Mouse (Mus musculus) gastrocnemius, postnatal 4 days (tissue): ENCODE measurements at regions not wholly inside any gene's neighbourhood (a gene's known extent, or its start where the extent isn't known, plus 50 kb on each side); places are given as distances from the start of the nearest gene placed in this dataset.
"Not testable (repeated sequence)": the region's sequence is repeated elsewhere in the genome, so short reads cannot be mapped to it uniquely, and the experiment has no call there.

Experiments
- DNase-seq, 2 experiments: peaks; one replicate each; pipeline ENCODE4 v3.0.0; 2021 to 2022; ENCODE audit warnings: low spot score in 2 of 2, mixed read lengths in 2 of 2

GRCm38 (mm10) chr6:37692758-37693157, 162.8 kb downstream of the Akr1d1 start:
- DNase-seq, result no peak

- DNase-seq, result no peak
Observed at GRCm38 (mm10) chr6:37696074-37696473, 166.1 kb downstream of the Akr1d1 start.

GRCm38 (mm10) chr6:37703946-37704345, 166.7 kb upstream of the Trim24 start:
- no peak for DNase-seq

DNA sequence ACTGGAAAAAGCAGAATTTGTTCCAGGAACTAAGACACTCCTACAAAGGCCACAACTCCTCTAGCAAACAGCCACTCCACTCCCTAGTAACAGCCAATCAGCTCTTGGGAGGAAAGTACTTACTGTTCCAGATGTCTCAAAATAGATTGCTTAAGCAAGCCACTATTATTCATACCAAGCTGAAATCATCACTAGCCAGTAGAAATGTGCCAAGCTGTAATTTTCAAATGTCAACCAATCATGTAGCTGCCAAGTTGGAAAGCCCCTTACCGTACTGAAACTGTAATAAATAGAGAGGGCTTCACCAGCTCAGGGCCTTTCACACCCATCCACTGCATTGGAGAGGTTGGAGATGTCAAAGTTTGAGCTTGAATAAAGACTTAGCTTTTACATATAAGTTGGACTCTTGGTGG, 164.9 kb upstream of the Trim24 start:
- DNase-seq, result no peak

DNA sequence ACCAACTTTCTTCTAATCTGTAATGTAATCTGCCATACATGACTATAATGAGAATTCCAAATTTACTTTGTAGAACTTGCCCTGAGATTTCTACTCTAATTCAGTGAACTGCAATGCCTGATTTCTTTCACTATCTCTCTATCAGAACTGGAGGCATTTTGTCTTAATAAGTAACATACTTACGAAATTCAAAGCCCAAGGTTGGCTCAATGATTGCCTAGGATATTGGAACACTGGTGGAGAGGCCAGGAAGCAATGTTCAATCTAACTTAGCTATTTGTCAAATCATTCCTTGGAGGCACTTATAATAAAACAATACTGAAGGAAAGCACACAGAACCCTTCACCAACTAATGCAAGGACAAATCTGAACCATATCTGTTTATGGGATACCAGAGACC, 162.9 kb upstream of the Trim24 start:
- not testable (repeated sequence) for DNase-seq

GRCm38 (mm10) chr6:37711766-37712165, 158.8 kb upstream of the Trim24 start:
- no peak for DNase-seq

DNA sequence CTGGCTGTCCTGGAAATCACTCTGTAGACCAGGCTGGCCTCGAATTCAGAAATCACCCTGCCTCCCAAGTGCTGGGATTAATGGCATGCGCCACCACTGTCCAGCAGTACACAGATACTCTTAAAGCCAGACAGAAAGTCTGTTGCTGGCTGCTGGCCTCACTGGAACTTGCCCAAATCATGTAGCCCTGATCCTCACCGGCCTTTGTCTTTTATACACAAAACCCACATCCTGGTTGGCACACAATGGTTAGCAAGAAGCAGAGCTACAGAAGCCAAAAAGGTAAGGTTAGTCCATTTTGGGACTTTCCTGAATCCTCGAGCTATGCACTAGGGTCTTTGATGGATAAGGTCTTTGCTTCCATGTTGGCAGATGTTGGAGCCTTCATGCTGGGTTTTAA, 157.2 kb upstream of the Trim24 start:
- DNase-seq, result no peak

GRCm38 (mm10) chr6:37714223-37714928, 156.2 kb upstream of the Trim24 start:
- DNase-seq, result no peak

- no peak for DNase-seq
Observed at GRCm38 (mm10) chr6:37721736-37722135, 148.9 kb upstream of the Trim24 start.

DNA sequence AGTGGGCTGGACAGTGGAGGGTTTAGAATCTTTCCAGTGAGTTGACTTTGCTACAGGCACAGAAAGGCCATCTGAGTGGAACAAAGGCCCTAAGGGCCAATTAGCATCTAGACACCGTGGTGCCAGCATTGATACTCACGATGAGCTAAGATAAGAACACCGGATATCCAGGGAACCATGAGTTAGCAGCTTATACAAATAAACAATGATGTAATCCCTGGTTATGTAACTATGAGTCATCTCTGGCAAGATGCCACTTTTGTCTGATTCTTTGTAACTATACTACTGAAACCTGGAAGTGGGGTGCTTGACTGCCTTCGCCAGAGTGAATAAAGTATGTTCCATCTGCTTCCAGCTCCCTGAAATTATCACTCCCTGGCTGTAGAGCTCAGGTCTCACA, 147.3 kb upstream of the Trim24 start:
- peak in 1 of 2 experiments; percentile 21 for DNase-seq

DNA sequence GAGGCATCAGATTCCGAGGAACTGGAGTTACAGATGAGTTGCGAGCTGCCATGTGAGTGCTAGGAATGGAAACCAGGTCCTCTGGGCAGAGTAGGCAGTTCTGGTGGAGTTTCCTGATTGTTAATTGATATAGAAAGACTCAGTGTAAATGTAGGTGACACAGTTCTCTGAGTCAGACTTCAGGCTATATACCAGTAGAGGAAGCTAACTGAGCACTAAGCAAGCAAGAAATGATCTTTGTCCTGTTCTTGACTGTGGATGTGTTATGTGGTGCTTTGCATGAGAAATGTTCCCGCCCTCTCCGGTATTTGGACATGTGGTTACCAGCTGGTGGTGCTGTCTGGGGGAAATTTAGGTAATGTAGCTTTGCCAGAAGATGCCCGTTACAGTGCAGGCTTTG, 146.4 kb upstream of the Trim24 start:
- no peak for DNase-seq

DNA sequence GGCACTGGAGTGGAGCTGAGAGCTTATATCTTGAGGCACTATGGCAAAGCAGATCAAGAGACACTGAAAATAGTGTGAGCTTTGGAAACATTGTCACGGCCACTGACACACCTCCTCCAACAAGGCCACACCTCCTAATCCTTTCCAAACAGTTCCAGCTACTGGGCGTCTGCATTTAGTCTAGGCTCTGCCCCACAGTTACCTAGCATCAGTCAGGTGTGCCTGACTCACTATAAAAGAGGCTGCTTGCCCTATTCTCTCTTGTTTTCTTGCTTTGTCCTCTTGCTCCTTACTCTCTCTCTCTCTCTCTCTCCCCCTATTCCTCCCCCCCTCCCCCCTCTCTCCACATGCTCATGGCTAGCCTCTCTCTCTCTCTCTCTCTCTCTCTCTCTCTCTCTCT, 142.0 kb upstream of the Trim24 start:
- DNase-seq, result no peak

GRCm38 (mm10) chr6:37729165-37729564, 141.4 kb upstream of the Trim24 start:
- DNase-seq, result no peak

DNA sequence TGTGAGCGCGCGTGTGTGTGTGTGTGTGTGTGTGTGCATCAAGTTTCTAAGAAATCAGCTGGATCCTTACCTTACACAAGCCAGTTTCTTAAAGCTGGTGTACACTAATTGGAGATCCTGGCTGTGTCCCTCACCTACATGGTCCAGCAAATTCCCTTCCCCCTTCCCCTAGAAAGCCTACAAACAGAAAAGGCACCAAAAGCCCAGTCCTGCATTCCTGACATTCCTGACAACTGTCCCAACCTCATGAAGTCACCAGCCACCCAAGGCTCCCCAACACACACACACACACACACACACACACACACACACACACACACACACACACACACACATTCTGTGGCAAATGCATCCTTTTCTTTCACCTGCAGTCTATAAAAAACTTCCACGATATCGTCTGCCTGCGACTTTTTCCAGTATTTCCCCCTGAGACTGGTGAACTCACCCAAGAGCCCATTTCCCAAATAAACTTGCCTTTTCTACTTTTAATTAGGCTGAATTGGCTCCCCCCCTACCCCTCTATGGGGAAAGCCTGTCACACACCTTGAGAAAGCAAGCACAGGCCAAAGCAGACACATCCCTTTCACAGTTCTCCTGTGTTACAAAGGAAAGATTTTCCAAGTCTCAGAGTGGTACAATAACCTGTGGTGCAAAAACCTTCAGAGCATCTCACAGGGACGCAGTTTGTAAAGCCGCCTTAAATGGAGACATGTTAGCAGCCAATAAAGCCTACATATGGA, 139.9 kb upstream of the Trim24 start:
- no peak for DNase-seq

GRCm38 (mm10) chr6:37732385-37732784, 138.2 kb upstream of the Trim24 start:
- DNase-seq, result peak; percentile 49 to 69

GRCm38 (mm10) chr6:37735288-37735961, 135.2 kb upstream of the Trim24 start:
- DNase-seq, result no peak

GRCm38 (mm10) chr6:37735962-37736297, 134.7 kb upstream of the Trim24 start:
- DNase-seq, result no peak

GRCm38 (mm10) chr6:37740982-37741889, 129.4 kb upstream of the Trim24 start:
- no peak for DNase-seq

- not testable (repeated sequence) for DNase-seq
Observed at GRCm38 (mm10) chr6:37741916-37742315, 128.7 kb upstream of the Trim24 start.

DNA sequence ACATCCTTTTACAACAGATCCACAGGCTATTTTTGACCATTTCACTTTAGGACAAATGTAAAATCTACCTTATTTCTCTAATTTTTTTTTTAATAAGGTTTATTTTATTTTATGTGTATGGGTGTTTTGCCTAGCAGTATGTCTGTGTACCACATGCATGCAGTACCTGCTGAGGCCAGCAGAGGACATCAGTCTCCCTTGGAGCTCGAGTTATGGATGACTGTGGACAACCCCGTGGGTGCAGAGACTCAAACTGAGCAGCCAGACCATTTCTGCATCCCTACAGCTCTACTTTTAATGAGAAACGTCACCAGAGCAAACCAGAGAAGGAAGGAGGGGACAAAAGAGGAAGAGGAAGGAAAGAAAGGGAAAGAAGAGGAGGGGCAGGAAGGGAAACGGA, 125.9 kb upstream of the Trim24 start:
- no peak for DNase-seq

GRCm38 (mm10) chr6:37745393-37746100, 125.1 kb upstream of the Trim24 start:
- no peak for DNase-seq
